Mouse (Mus musculus) hindbrain, embryonic 15.5 days (tissue): ENCODE measurements around the gene Gm26602. TPM values are rescaled to one million over a fixed set of nuclear protein-coding genes. Genes with fewer than 3 reads are reported as not detected.

Experiments
- ATAC-seq: fragments of 200-750 bp; cut with Nextera tagmentation; 2 replicates; pipeline ENCODE4 v1.8.0; 2017; ENCODE audit warnings: low read depth, moderate number of reproducible peaks, moderate TSS enrichment; ENCODE audit not compliant: low FRiP score
- H3K27ac ChIP-seq: fragments of 300-500 bp; sonication (generic); replicated peaks from 2 replicates; pipeline ENCODE4 v1.5.1; 2015; ENCODE audit warnings: mild to moderate bottlenecking, inconsistent platforms
- H3K27me3 ChIP-seq: fragments of 300-500 bp; sonication (generic); 2 replicates; pipeline ENCODE4 v1.6.1; 2015; ENCODE audit warnings: control low read depth, inconsistent platforms
- H3K36me3 ChIP-seq: fragments of 300-500 bp; sonication (generic); 2 replicates; pipeline ENCODE4 v1.6.1; 2015; ENCODE audit warnings: control low read depth, inconsistent platforms
- H3K4me1 ChIP-seq: fragments of 300-500 bp; sonication (generic); replicated peaks from 2 replicates; pipeline ENCODE4 v1.6.1; 2015; ENCODE audit warnings: control low read depth, inconsistent platforms
- H3K4me2 ChIP-seq: fragments of 300-500 bp; sonication (generic); 2 replicates; pipeline ENCODE4 v1.6.1; 2015; ENCODE audit warnings: moderate library complexity, mild to moderate bottlenecking, inconsistent platforms
- H3K4me3 ChIP-seq: fragments of 300-500 bp; sonication (generic); 2 replicates; pipeline ENCODE4 v1.5.1; 2015; ENCODE audit warnings: mild to moderate bottlenecking, inconsistent platforms
- H3K9ac ChIP-seq: fragments of 300-500 bp; sonication (generic); 2 replicates; pipeline ENCODE4 v1.6.1; 2015; ENCODE audit warnings: inconsistent platforms
- H3K9me3 ChIP-seq: fragments of 300-500 bp; sonication (generic); 2 replicates; pipeline ENCODE4 v1.6.1; 2016; ENCODE audit warnings: control low read depth, inconsistent platforms
- WGBS: fragments of 180-500 bp; shearing (Covaris S2); methylation state at CpG from one replicate; pipeline ENCODE4 v1.1.7; 2015; 5-methylcytosine and 5-hydroxymethylcytosine counted together
- polyA plus RNA-seq: library from polyadenylated mRNA; unstranded; fragments of >200 nt; fragmentation: Nextera tagmentation; extraction: Ambion mirVana; gene quantifications from 2 replicates; pipeline ENCODE4 v1.2.1, GENCODE M21; 2015

Gm26602 gene
- polyA plus RNA-seq, 1 experiment from 2014 or later, result 3.0 TPM

GRCm38 (mm10) chr10:79909092-79909922 lies 1.3 kb upstream of the Gm26602 start:
- WGBS, result 20% methylated on average over 14 of the region's 14 CpGs
- Histone ChIP-seq H3K36me3 (peaks cover 24% of the 10 kb centered on the region), H3K4me2 (peak overlapping the region; percentile 59), H3K4me3 (peak overlapping the region; percentile 92), H3K9me3 (no peaks in the 10 kb centered on the region), H3K27ac (peak overlapping the region; percentile 100), H3K4me1 (peaks cover 19% of the 10 kb centered on the region), H3K27me3 (no peaks in the 10 kb centered on the region), H3K9ac (peak overlapping the region; percentile 96)
- peak; percentile 53; the same call in 1 of the 2 replicates for ATAC-seq

GRCm38 (mm10) chr10:79912412-79912811 lies 1.8 kb downstream of the Gm26602 start:
- Histone ChIP-seq H3K4me1 (peaks cover 44% of the 10 kb centered on the region), H3K27ac (no peak overlapping the region), H3K4me2 (no peak overlapping the region), H3K27me3 (no peaks in the 10 kb centered on the region; the same call in 1 of the 2 replicates), H3K36me3 (0 out of 2 replicates have a peak, but pooled peaks cover 7% of the 10 kb centered on the region), H3K9ac (no peak overlapping the region), H3K9me3 (no peaks in the 10 kb centered on the region), H3K4me3 (no peak overlapping the region)
- WGBS, result 68% methylated on average over 20 of the region's 20 CpGs
- ATAC-seq, result no peak

- Histone ChIP-seq H3K4me2 (no peak overlapping the region), H3K9ac (no peak overlapping the region)
Observed at GRCm38 (mm10) chr10:79914131-79914947, 3.7 kb downstream of the Gm26602 start.

GRCm38 (mm10) chr10:79914948-79915596 lies 4.4 kb downstream of the Gm26602 start:
- H3K27ac ChIP-seq, result no peak overlapping the region
- peak overlapping the region; percentile 79; the same call in 1 of the 2 replicates for H3K4me2 ChIP-seq
- H3K9ac ChIP-seq, result no peak overlapping the region
- no peaks in the 10 kb centered on the region for H3K9me3 ChIP-seq
- no peak overlapping the region for H3K4me3 ChIP-seq
- 78% methylated on average over 7 of the region's 7 CpGs for WGBS
- no peak for ATAC-seq
- peaks cover 26% of the 10 kb centered on the region for H3K27me3 ChIP-seq
- peaks cover 45% of the 10 kb centered on the region for H3K4me1 ChIP-seq
- 0 out of 2 replicates have a peak, but pooled peaks cover 7% of the 10 kb centered on the region for H3K36me3 ChIP-seq

More at GRCm38 (mm10) chr10:79914131-79914947, 3.7 kb downstream of the Gm26602 start:
- no peak overlapping the region for H3K4me3 ChIP-seq
- H3K9me3 ChIP-seq, result no peaks in the 10 kb centered on the region
- peaks cover 49% of the 10 kb centered on the region for H3K4me1 ChIP-seq
- H3K36me3 ChIP-seq, result 0 out of 2 replicates have a peak, but pooled peaks cover 7% of the 10 kb centered on the region
- WGBS, result 70% methylated on average over 11 of the region's 11 CpGs
- no peak for ATAC-seq
- peaks cover 19% of the 10 kb centered on the region for H3K27me3 ChIP-seq
- H3K27ac ChIP-seq, result 0 out of 2 replicates have a peak overlapping the region, but pooled peaks have one; percentile 10

GRCm38 (mm10) chr10:79916081-79916480 lies 5.4 kb downstream of the Gm26602 start:
- Histone ChIP-seq H3K4me1 (peaks cover 52% of the 10 kb centered on the region), H3K9me3 (no peaks in the 10 kb centered on the region)

GRCm38 (mm10) chr10:79916808-79917531 lies 6.3 kb downstream of the Gm26602 start, which contains the start of gene Kiss1r:
Kiss1r (plus strand) TSS chr10:79916971.
- 2% methylated on average over 42 of the region's 42 CpGs for WGBS
- peaks cover 60% of the 10 kb centered on the region for H3K4me1 ChIP-seq
- no peaks in the 10 kb centered on the region for H3K9me3 ChIP-seq

More at GRCm38 (mm10) chr10:79916081-79916480, 5.4 kb downstream of the Gm26602 start:
- no peak for ATAC-seq
- 6% methylated on average over 8 of the region's 8 CpGs for WGBS
- Histone ChIP-seq H3K4me3 (peak overlapping the region; percentile 55), H3K4me2 (peak overlapping the region; percentile 79), H3K27me3 (peaks cover 37% of the 10 kb centered on the region), H3K36me3 (0 out of 2 replicates have a peak, but pooled peaks cover 2% of the 10 kb centered on the region), H3K9ac (peak overlapping the region; percentile 84), H3K27ac (peak overlapping the region; percentile 75; the same call in 1 of the 2 replicates)

GRCm38 (mm10) chr10:79917532-79918100 lies 7.0 kb downstream of the Gm26602 start:
- peak overlapping the region; percentile 79 for H3K4me2 ChIP-seq
- peaks cover 60% of the 10 kb centered on the region for H3K4me1 ChIP-seq
- H3K27me3 ChIP-seq, result peaks cover 51% of the 10 kb centered on the region
- WGBS, result 70% methylated on average over 5 of the region's 5 CpGs
- no peaks in the 10 kb centered on the region for H3K36me3 ChIP-seq
- H3K4me3 ChIP-seq, result peak overlapping the region; percentile 55
- H3K9ac ChIP-seq, result peak overlapping the region; percentile 84; the same call in 1 of the 2 replicates
- no peaks in the 10 kb centered on the region for H3K9me3 ChIP-seq
- ATAC-seq, result no peak
- H3K27ac ChIP-seq, result no peak overlapping the region

More at GRCm38 (mm10) chr10:79916808-79917531, 6.3 kb downstream of the Gm26602 start, which contains the start of gene Kiss1r:
- Histone ChIP-seq H3K27me3 (peaks cover 44% of the 10 kb centered on the region), H3K4me3 (peak within 1 kb of the TSS; percentile 55), H3K4me2 (peak within 1 kb of the TSS; percentile 79), H3K9ac (peak within 1 kb of the TSS; percentile 84), H3K27ac (peak within 1 kb of the TSS; percentile 75), H3K36me3 (no peaks in the 10 kb centered on the region)
- peak; percentile 81 for ATAC-seq

- 4% methylated on average over 32 of the region's 35 CpGs for WGBS
- peak overlapping the region; percentile 20; the same call in 1 of the 2 replicates for H3K4me2 ChIP-seq
- H3K27ac ChIP-seq, result no peak overlapping the region
- H3K4me3 ChIP-seq, result peak overlapping the region; percentile 12; the same call in 1 of the 2 replicates
- H3K9me3 ChIP-seq, result no peaks in the 10 kb centered on the region
- no peaks in the 10 kb centered on the region for H3K36me3 ChIP-seq
- ATAC-seq, result no peak
- H3K9ac ChIP-seq, result no peak overlapping the region
- H3K4me1 ChIP-seq, result peaks cover 60% of the 10 kb centered on the region
- H3K27me3 ChIP-seq, result peaks cover 59% of the 10 kb centered on the region
Observed at GRCm38 (mm10) chr10:79918231-79919078, 7.8 kb downstream of the Gm26602 start.

GRCm38 (mm10) chr10:79919251-79919849 lies 8.7 kb downstream of the Gm26602 start:
- Histone ChIP-seq H3K4me1 (peaks cover 54% of the 10 kb centered on the region), H3K4me2 (no peak overlapping the region), H3K9ac (no peak overlapping the region), H3K36me3 (no peaks in the 10 kb centered on the region), H3K9me3 (no peaks in the 10 kb centered on the region), H3K27ac (no peak overlapping the region), H3K4me3 (0 out of 2 replicates have a peak overlapping the region, but pooled peaks have one; percentile 1), H3K27me3 (peaks cover 67% of the 10 kb centered on the region)
- WGBS, result 4% methylated on average over 21 of the region's 21 CpGs
- ATAC-seq, result no peak
